In the genomic region with DNA sequence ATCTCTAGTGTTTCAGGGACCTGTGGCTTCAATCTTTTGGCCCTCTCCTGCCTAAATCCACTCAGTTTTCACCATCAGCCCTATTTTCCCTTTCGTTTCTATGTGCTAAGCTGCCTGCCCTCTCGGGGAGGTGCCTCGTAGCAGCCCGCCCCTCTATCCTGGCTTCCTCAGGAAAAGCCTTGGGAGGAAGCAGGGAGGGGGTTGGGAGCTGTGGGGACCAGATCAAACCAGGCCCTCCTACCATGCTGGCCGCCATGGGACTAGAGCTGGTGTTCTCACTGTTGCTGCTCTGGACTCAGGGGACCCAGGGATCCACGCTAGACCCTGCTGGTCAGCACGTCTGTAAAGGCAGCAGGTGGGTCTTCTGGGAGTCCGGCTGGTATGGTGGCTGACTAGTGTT, we compare ENCODE assay signal across 8 mouse cellular contexts. TPM values are rescaled to one million over a fixed set of nuclear protein-coding genes. Genes with fewer than 3 reads are reported as not detected.
DNase-seq lines count a peak whose midpoint lies in the region; ATAC-seq lines count a peak whose summit lies in the region.

Gene Scarf1, plus strand, starts transcription at position 205 of the 400 bp plus-strand sequence.

- DNase-seq in adrenal gland, postnatal 14 days: peak; percentile 80
- peak; percentile 28 for DNase-seq in embryonic facial prominence, embryonic 14.5 days (ENCODE audit: low spot score)
- no peak for DNase-seq in liver, embryonic 11.5 days (ENCODE audit: low spot score)
- DNase-seq in urinary bladder, postnatal 25 days (ENCODE audit: low spot score): no peak
- no peak for DNase-seq in urinary bladder, adult 18-20 months (ENCODE audit: low spot score in 2 of 2)
- DNase-seq in forebrain, embryonic 11.5 days (ENCODE audit: low spot score): no peak
- DNase-seq in cerebellum, postnatal 4 days (ENCODE audit: low spot score in 2 of 2): no peak

- no peak within 1 kb of the TSS for H3K9ac ChIP-seq in embryonic facial prominence, embryonic 14.5 days (ENCODE audit: low read depth, low read length)
- H3K9ac ChIP-seq in hindbrain, embryonic 16.5 days (ENCODE audit: low read depth, low read length): no peak within 1 kb of the TSS
- 0 out of 2 replicates have a peak within 1 kb of the TSS, but pooled peaks have one; percentile 31 for H3K9ac ChIP-seq in liver, embryonic 11.5 days (ENCODE audit: low read depth, low read length)
- no peak within 1 kb of the TSS for H3K9ac ChIP-seq in forebrain, embryonic 11.5 days (ENCODE audit: low read length)

- no peak within 1 kb of the TSS for H3K27ac ChIP-seq in embryonic facial prominence, embryonic 14.5 days (replicated peaks; ENCODE audit: low read depth, low read length)
- H3K27ac ChIP-seq in hindbrain, embryonic 16.5 days (ENCODE audit: low read depth, low read length): no peak within 1 kb of the TSS
- H3K27ac ChIP-seq in liver, embryonic 11.5 days (ENCODE audit: low read depth, low read length): no peak within 1 kb of the TSS; the same call in 1 of the 2 replicates
- H3K27ac ChIP-seq in forebrain, embryonic 11.5 days (ENCODE audit: low read depth, low read length): no peak within 1 kb of the TSS

- H3K36me3 ChIP-seq in embryonic facial prominence, embryonic 14.5 days (ENCODE audit: control insufficient read depth, insufficient read depth, low read length): peaks cover 15% of the 10 kb centered on the region
- H3K36me3 ChIP-seq in hindbrain, embryonic 16.5 days (ENCODE audit: control insufficient read depth, insufficient read depth, low read length): peaks cover 9% of the 10 kb centered on the region
- H3K36me3 ChIP-seq in liver, embryonic 11.5 days (ENCODE audit: control insufficient read depth, insufficient read depth, low read length): peaks cover 14% of the 10 kb centered on the region
- peaks cover 1% of the 10 kb centered on the region; the same call in 1 of the 2 replicates for H3K36me3 ChIP-seq in forebrain, embryonic 11.5 days (ENCODE audit: control insufficient read depth, insufficient read depth, low read length)

- 56% methylated on average over 8 of the region's 8 CpGs for WGBS in embryonic facial prominence, embryonic 14.5 days
- 59% methylated on average over 8 of the region's 8 CpGs for WGBS in hindbrain, embryonic 16.5 days
- WGBS in liver, embryonic 11.5 days: 43% methylated on average over 8 of the region's 8 CpGs
- 58% methylated on average over 8 of the region's 8 CpGs for WGBS in forebrain, embryonic 11.5 days

- 0 out of 2 replicates have a peak within 1 kb of the TSS, but pooled peaks have one; percentile 8 for H3K4me3 ChIP-seq in embryonic facial prominence, embryonic 14.5 days (ENCODE audit: low read depth, low read length)
- H3K4me3 ChIP-seq in hindbrain, embryonic 16.5 days (ENCODE audit: low read length): no peak within 1 kb of the TSS; the same call in 1 of the 2 replicates
- peak within 1 kb of the TSS; percentile 30 for H3K4me3 ChIP-seq in liver, embryonic 11.5 days (ENCODE audit: low read depth, low read length)
- H3K4me3 ChIP-seq in forebrain, embryonic 11.5 days (ENCODE audit: low read depth, low read length): no peak within 1 kb of the TSS

- ATAC-seq in embryonic facial prominence, embryonic 14.5 days (ENCODE audit: low read depth): no peak
- no peak for ATAC-seq in hindbrain, embryonic 16.5 days
- no peak for ATAC-seq in liver, embryonic 11.5 days (replicated peaks; ENCODE audit: low FRiP score)
- ATAC-seq in forebrain, embryonic 11.5 days (replicated peaks; ENCODE audit: low FRiP score): no peak

- H3K4me2 ChIP-seq in embryonic facial prominence, embryonic 14.5 days (ENCODE audit: low read depth, low read length): peak within 1 kb of the TSS; percentile 12; the same call in 1 of the 2 replicates
- H3K4me2 ChIP-seq in hindbrain, embryonic 16.5 days (ENCODE audit: low read length): peak within 1 kb of the TSS; percentile 5; the same call in 1 of the 2 replicates
- peak within 1 kb of the TSS; percentile 45 for H3K4me2 ChIP-seq in liver, embryonic 11.5 days
- no peak within 1 kb of the TSS for H3K4me2 ChIP-seq in forebrain, embryonic 11.5 days (ENCODE audit: low read depth, low read length, severe bottlenecking)

- H3K4me1 ChIP-seq in embryonic facial prominence, embryonic 14.5 days (ENCODE audit: control insufficient read depth, insufficient read depth, low read length): peaks cover 14% of the 10 kb centered on the region
- H3K4me1 ChIP-seq in hindbrain, embryonic 16.5 days (ENCODE audit: control insufficient read depth, insufficient read depth, low read depth, low read length): peaks cover 9% of the 10 kb centered on the region
- peaks cover 20% of the 10 kb centered on the region for H3K4me1 ChIP-seq in liver, embryonic 11.5 days (replicated peaks; ENCODE audit: control insufficient read depth, insufficient read depth, low read length)
- peaks cover 6% of the 10 kb centered on the region; the same call in 1 of the 2 replicates for H3K4me1 ChIP-seq in forebrain, embryonic 11.5 days (replicated peaks; ENCODE audit: control insufficient read depth, insufficient read depth, low read length)

- no peaks in the 10 kb centered on the region for H3K27me3 ChIP-seq in embryonic facial prominence, embryonic 14.5 days (replicated peaks; ENCODE audit: control insufficient read depth, insufficient read depth, low read length)
- H3K27me3 ChIP-seq in hindbrain, embryonic 16.5 days (replicated peaks; ENCODE audit: control insufficient read depth, insufficient read depth, low read length): no peaks in the 10 kb centered on the region
- no peaks in the 10 kb centered on the region for H3K27me3 ChIP-seq in liver, embryonic 11.5 days (replicated peaks; ENCODE audit: control insufficient read depth, insufficient read depth, low read length)
- H3K27me3 ChIP-seq in forebrain, embryonic 11.5 days (ENCODE audit: control insufficient read depth, insufficient read depth, low read length): no peaks in the 10 kb centered on the region

- H3K9me3 ChIP-seq in embryonic facial prominence, embryonic 14.5 days (ENCODE audit: control insufficient read depth, low read length): no peaks in the 10 kb centered on the region
- no peaks in the 10 kb centered on the region for H3K9me3 ChIP-seq in hindbrain, embryonic 16.5 days (ENCODE audit: control insufficient read depth, low read length)
- H3K9me3 ChIP-seq in liver, embryonic 11.5 days (ENCODE audit: control insufficient read depth, low read length): no peaks in the 10 kb centered on the region
- no peaks in the 10 kb centered on the region for H3K9me3 ChIP-seq in forebrain, embryonic 11.5 days (ENCODE audit: control insufficient read depth, low read length)

RNA-seq across cellular contexts. Expression of gene Scarf1, which starts in this region (rescaled TPM):
- 12.7 and 14.6 TPM in 2 replicates for total RNA-seq in adrenal gland, postnatal 14 days (2021)
- polyA plus RNA-seq in embryonic facial prominence, embryonic 14.5 days (2014; fragmentation: Nextera tagmentation; extraction: Ambion mirVana): 6.9 and 7.2 TPM in 2 replicates
- polyA plus RNA-seq in hindbrain, embryonic 16.5 days (2015; fragmentation: Nextera tagmentation; extraction: Ambion mirVana): 4.2 and 4.6 TPM in 2 replicates
- 7.0 and 7.8 TPM in 2 replicates for polyA plus RNA-seq in liver, embryonic 11.5 days (2014; fragmentation: Nextera tagmentation; extraction: Ambion mirVana)
- 4.2 TPM in 2 replicates for polyA plus RNA-seq in forebrain, embryonic 11.5 days (2014; fragmentation: Nextera tagmentation; extraction: Ambion mirVana)

Comparison
In these comparisons a context has a peak if more than half of its experiments do, and no peak if none do; other contexts are left out.
1. DNase-seq: peak in adrenal gland, postnatal 14 days (single experiment) and embryonic facial prominence, embryonic 14.5 days (single experiment); none in liver, embryonic 11.5 days (single experiment), urinary bladder, postnatal 25 days (single experiment), urinary bladder, adult 18-20 months (0 of 2), forebrain, embryonic 11.5 days (single experiment) and cerebellum, postnatal 4 days (0 of 2).
2. H3K4me3 ChIP-seq: peak in embryonic facial prominence, embryonic 14.5 days (single experiment) and liver, embryonic 11.5 days (single experiment); none in hindbrain, embryonic 16.5 days (single experiment) and forebrain, embryonic 11.5 days (single experiment).